Mouse (Mus musculus) embryonic facial prominence, embryonic 12.5 days (tissue): ENCODE data around the gene Tfeb. TPM values are rescaled to one million over a fixed set of nuclear protein-coding genes. Genes with fewer than 3 reads are reported as not detected.

Experiments used
- ATAC-seq: fragments of 200-750 bp; cut with Nextera tagmentation; 2 replicates; pipeline ENCODE4 v1.8.0; 2017; ENCODE audit not compliant: insufficient number of reproducible peaks, insufficient read depth, low FRiP score, low TSS enrichment
- H3K27ac ChIP-seq: fragments of 300-500 bp; sonication (generic); 2 replicates; pipeline ENCODE4 v1.5.1; 2016; ENCODE audit warnings: mild to moderate bottlenecking
- H3K27me3 ChIP-seq: fragments of 300-500 bp; sonication (generic); 2 replicates; pipeline ENCODE4 v1.6.1; 2016; ENCODE audit warnings: mild to moderate bottlenecking, moderate library complexity
- H3K36me3 ChIP-seq: fragments of 300-500 bp; sonication (generic); 2 replicates; pipeline ENCODE4 v1.6.1; 2016; ENCODE audit warnings: mild to moderate bottlenecking
- H3K4me1 ChIP-seq: fragments of 300-500 bp; sonication (generic); 2 replicates; pipeline ENCODE4 v1.6.1; 2016
- H3K4me2 ChIP-seq: fragments of 300-500 bp; sonication (generic); replicated peaks from 2 replicates; pipeline ENCODE4 v1.6.1; 2016; ENCODE audit warnings: mild to moderate bottlenecking, moderate library complexity
- H3K4me3 ChIP-seq: fragments of 300-500 bp; sonication (generic); 2 replicates; pipeline ENCODE4 v1.5.1; 2016; ENCODE audit warnings: mild to moderate bottlenecking
- H3K9ac ChIP-seq: fragments of 300-500 bp; sonication (generic); 2 replicates; pipeline ENCODE4 v1.6.1; 2016; ENCODE audit warnings: mild to moderate bottlenecking, moderate library complexity
- H3K9me3 ChIP-seq: fragments of 300-500 bp; sonication (generic); 2 replicates; pipeline ENCODE4 v1.6.1; 2016; ENCODE audit warnings: mild to moderate bottlenecking, moderate library complexity
- WGBS: fragments of 180-500 bp; shearing (Covaris S2); methylation state at CpG from one replicate; pipeline ENCODE4 v1.1.7; 2016; 5-methylcytosine and 5-hydroxymethylcytosine counted together
- polyA plus RNA-seq: library from polyadenylated mRNA; unstranded; fragments of >200 nt; fragmentation: Nextera tagmentation; extraction: Ambion mirVana; gene quantifications from 2 replicates; pipeline ENCODE4 v1.2.1, GENCODE M21; 2016

Tfeb gene
- polyA plus RNA-seq, 1 experiment from 2014 or later = 6.0 TPM

- H3K27me3 ChIP-seq = no peaks in the 10 kb centered on the region
- H3K9me3 ChIP-seq = peaks cover 1% of the 10 kb centered on the region; the same call in 1 of the 2 replicates
- H3K9ac ChIP-seq = no peak overlapping the region
- H3K4me3 ChIP-seq = no peak overlapping the region
- H3K27ac ChIP-seq = no peak overlapping the region
- no peak for ATAC-seq
- no peaks in the 10 kb centered on the region for H3K36me3 ChIP-seq
- 78% methylated on average over 2 of the region's 2 CpGs for WGBS
- no peaks in the 10 kb centered on the region for H3K4me1 ChIP-seq
- H3K4me2 ChIP-seq = no peak overlapping the region
These were observed 40.3 kb downstream of the Tfeb start for GRCm38 (mm10) chr17:47777141-47777540.

GRCm38 (mm10) chr17:47780470-47780869 lies 43.6 kb downstream of the Tfeb start:
- H3K4me3 ChIP-seq = no peak overlapping the region
- H3K4me1 ChIP-seq = 0 out of 2 replicates have a peak, but pooled peaks cover 4% of the 10 kb centered on the region
- H3K9ac ChIP-seq = no peak overlapping the region
- ATAC-seq = no peak
- 78% methylated on average over 10 of the region's 10 CpGs for WGBS
- H3K27ac ChIP-seq = no peak overlapping the region
- no peaks in the 10 kb centered on the region for H3K27me3 ChIP-seq
- no peaks in the 10 kb centered on the region for H3K9me3 ChIP-seq
- H3K36me3 ChIP-seq = no peaks in the 10 kb centered on the region
- H3K4me2 ChIP-seq = no peak overlapping the region

- H3K9me3 ChIP-seq = no peaks in the 10 kb centered on the region
- WGBS = 85% methylated on average over 3 of the region's 3 CpGs
- no peak overlapping the region for H3K4me2 ChIP-seq
- H3K36me3 ChIP-seq = no peaks in the 10 kb centered on the region
- H3K27me3 ChIP-seq = peaks cover 4% of the 10 kb centered on the region; the same call in 1 of the 2 replicates
- no peak overlapping the region for H3K27ac ChIP-seq
- no peak for ATAC-seq
- H3K4me1 ChIP-seq = peaks cover 6% of the 10 kb centered on the region; the same call in 1 of the 2 replicates
- no peak overlapping the region for H3K9ac ChIP-seq
- H3K4me3 ChIP-seq = no peak overlapping the region
These were observed 45.7 kb downstream of the Tfeb start for GRCm38 (mm10) chr17:47782486-47782885.

GRCm38 (mm10) chr17:47783445-47784223 lies 46.8 kb downstream of the Tfeb start:
- WGBS = 78% methylated on average over 8 of the region's 8 CpGs
- peaks cover 4% of the 10 kb centered on the region; the same call in 1 of the 2 replicates for H3K27me3 ChIP-seq
- ATAC-seq = no peak
- H3K9ac ChIP-seq = no peak overlapping the region
- H3K4me1 ChIP-seq = peaks cover 18% of the 10 kb centered on the region
- H3K4me3 ChIP-seq = no peak overlapping the region
- no peaks in the 10 kb centered on the region for H3K9me3 ChIP-seq
- H3K4me2 ChIP-seq = no peak overlapping the region
- no peak overlapping the region for H3K27ac ChIP-seq
- no peaks in the 10 kb centered on the region for H3K36me3 ChIP-seq

- no peak overlapping the region for H3K27ac ChIP-seq
- ATAC-seq = no peak
- WGBS = 86% methylated on average over 6 of the region's 6 CpGs
- H3K9ac ChIP-seq = no peak overlapping the region
- H3K4me1 ChIP-seq = peaks cover 26% of the 10 kb centered on the region
- no peaks in the 10 kb centered on the region for H3K9me3 ChIP-seq
- no peak overlapping the region for H3K4me2 ChIP-seq
- peaks cover 4% of the 10 kb centered on the region; the same call in 1 of the 2 replicates for H3K27me3 ChIP-seq
- no peak overlapping the region for H3K4me3 ChIP-seq
- H3K36me3 ChIP-seq = no peaks in the 10 kb centered on the region
These were observed 47.6 kb downstream of the Tfeb start for GRCm38 (mm10) chr17:47784411-47784810.

- WGBS = 30% methylated on average over 8 of the region's 8 CpGs
These were observed 50.8 kb downstream of the Tfeb start for GRCm38 (mm10) chr17:47787632-47788031.

GRCm38 (mm10) chr17:47788306-47788705 lies 51.5 kb downstream of the Tfeb start:
- Histone ChIP-seq H3K27ac (peak overlapping the region; percentile 70), H3K9ac (no peak overlapping the region), H3K9me3 (no peaks in the 10 kb centered on the region), H3K36me3 (no peaks in the 10 kb centered on the region), H3K4me2 (peak overlapping the region; percentile 29), H3K27me3 (peaks cover 4% of the 10 kb centered on the region; the same call in 1 of the 2 replicates), H3K4me1 (peaks cover 35% of the 10 kb centered on the region), H3K4me3 (no peak overlapping the region)
- ATAC-seq = no peak; the same call in 1 of the 2 replicates
- WGBS = 2% methylated on average over 4 of the region's 4 CpGs

More at GRCm38 (mm10) chr17:47787632-47788031, 50.8 kb downstream of the Tfeb start:
- no peak overlapping the region for H3K9ac ChIP-seq
- H3K4me1 ChIP-seq = peaks cover 33% of the 10 kb centered on the region
- no peaks in the 10 kb centered on the region for H3K9me3 ChIP-seq
- no peak overlapping the region for H3K4me3 ChIP-seq
- peaks cover 4% of the 10 kb centered on the region; the same call in 1 of the 2 replicates for H3K27me3 ChIP-seq
- no peak; the same call in 1 of the 2 replicates for ATAC-seq
- H3K36me3 ChIP-seq = no peaks in the 10 kb centered on the region
- H3K27ac ChIP-seq = peak overlapping the region; percentile 70
- 0 out of 2 replicates have a peak overlapping the region, but pooled peaks have one; percentile 29 for H3K4me2 ChIP-seq

- H3K4me3 ChIP-seq = no peak overlapping the region
- no peak overlapping the region for H3K4me2 ChIP-seq
- no peaks in the 10 kb centered on the region for H3K36me3 ChIP-seq
- H3K9me3 ChIP-seq = no peaks in the 10 kb centered on the region
- H3K27me3 ChIP-seq = peaks cover 4% of the 10 kb centered on the region; the same call in 1 of the 2 replicates
- peaks cover 37% of the 10 kb centered on the region for H3K4me1 ChIP-seq
- no peak overlapping the region for H3K9ac ChIP-seq
- WGBS = 53% methylated on average over 6 of the region's 6 CpGs
- ATAC-seq = no peak
- H3K27ac ChIP-seq = no peak overlapping the region
These were observed 52.2 kb downstream of the Tfeb start for GRCm38 (mm10) chr17:47788996-47789395.

GRCm38 (mm10) chr17:47792098-47792863 lies 55.5 kb downstream of the Tfeb start:
- Histone ChIP-seq H3K9me3 (no peaks in the 10 kb centered on the region), H3K9ac (peak overlapping the region; percentile 12; the same call in 1 of the 2 replicates), H3K4me2 (no peak overlapping the region), H3K36me3 (no peaks in the 10 kb centered on the region), H3K27me3 (no peaks in the 10 kb centered on the region), H3K4me1 (peaks cover 42% of the 10 kb centered on the region), H3K4me3 (no peak overlapping the region), H3K27ac (no peak overlapping the region)
- 25% methylated on average over 15 of the region's 15 CpGs for WGBS
- peak; percentile 11; the same call in 1 of the 2 replicates for ATAC-seq

- Histone ChIP-seq H3K4me3 (no peak overlapping the region), H3K4me2 (no peak overlapping the region), H3K27ac (no peak overlapping the region), H3K4me1 (peaks cover 31% of the 10 kb centered on the region), H3K36me3 (no peaks in the 10 kb centered on the region), H3K27me3 (no peaks in the 10 kb centered on the region), H3K9me3 (no peaks in the 10 kb centered on the region), H3K9ac (no peak overlapping the region)
- peak; percentile 48; the same call in 1 of the 2 replicates for ATAC-seq
- WGBS = 8% methylated on average over 9 of the region's 9 CpGs
These were observed 56.5 kb downstream of the Tfeb start for GRCm38 (mm10) chr17:47793377-47793776.

GRCm38 (mm10) chr17:47795446-47795845 lies 58.6 kb downstream of the Tfeb start:
- Histone ChIP-seq H3K27me3 (no peaks in the 10 kb centered on the region), H3K27ac (no peak overlapping the region), H3K4me2 (no peak overlapping the region), H3K4me1 (peaks cover 18% of the 10 kb centered on the region; the same call in 1 of the 2 replicates), H3K9ac (no peak overlapping the region), H3K9me3 (no peaks in the 10 kb centered on the region), H3K4me3 (no peak overlapping the region), H3K36me3 (no peaks in the 10 kb centered on the region)
- ATAC-seq = no peak
- 47% methylated on average over 3 of the region's 3 CpGs for WGBS
